Mouse (Mus musculus) olfactory bulb, adult 2 months (tissue): ENCODE results near the gene Arhgap5. TPM values are rescaled to one million over a fixed set of nuclear protein-coding genes. Genes with fewer than 3 reads are reported as not detected.

Experiments used
- H3K27ac ChIP-seq: fragments of 200-500 bp; 2 replicates; pipeline ENCODE4 v1.5.1; 2012; ENCODE audit warnings: low read depth, low read length; ENCODE audit not compliant: insufficient read depth
- H3K4me1 ChIP-seq: fragments of 200-500 bp; 2 replicates; pipeline ENCODE4 v1.6.1; 2012; ENCODE audit warnings: low read length; ENCODE audit not compliant: control insufficient read depth, insufficient read depth
- H3K4me3 ChIP-seq: fragments of 200-500 bp; 2 replicates; pipeline ENCODE4 v1.5.1; 2012; ENCODE audit warnings: mild to moderate bottlenecking, low read depth, low read length, moderate library complexity; ENCODE audit not compliant: insufficient read depth
- CTCF ChIP-seq: fragments of 200-500 bp; IDR thresholded peaks from 2 replicates; pipeline ENCODE4 v1.5.1; 2012; ENCODE audit warnings: low read depth, mild to moderate bottlenecking, low read length, moderate library complexity; ENCODE audit not compliant: insufficient read depth
- POLR2A ChIP-seq: fragments of 200-500 bp; IDR thresholded peaks from 2 replicates; pipeline ENCODE4 v1.6.1; 2012; ENCODE audit warnings: mild to moderate bottlenecking, low read depth, low read length, moderate library complexity; ENCODE audit not compliant: insufficient read depth
- WGBS: fragments of 180-500 bp; shearing (Covaris S2); methylation state at CpG from one replicate; pipeline ENCODE4 v1.1.7; 2018; 5-methylcytosine and 5-hydroxymethylcytosine counted together
- polyA plus RNA-seq: library from polyadenylated mRNA; stranded (reverse); fragments of >200 nt; gene quantifications from 2 replicates; pipeline ENCODE4 v1.2.4, GENCODE M21; 2012; ENCODE audit warnings: low replicate concordance; ENCODE audit not compliant: missing spikeins, insufficient read depth, insufficient read length

Arhgap5 gene
- polyA plus RNA-seq, 1 experiment, result not detected

GRCm38 (mm10) chr12:52615703-52616102 lies 111.9 kb downstream of the Arhgap5 start:
- no peak overlapping the region for H3K4me3 ChIP-seq
- no peak overlapping the region for H3K27ac ChIP-seq
- TF ChIP-seq POLR2A (no peak), CTCF (no peak)
- no peaks in the 10 kb centered on the region for H3K4me1 ChIP-seq
- WGBS, result 87% methylated on average over 3 of the region's 3 CpGs

GRCm38 (mm10) chr12:52618418-52619040 lies 114.8 kb downstream of the Arhgap5 start:
- WGBS, result 88% methylated on average over 5 of the region's 5 CpGs
- TF ChIP-seq CTCF (no peak), POLR2A (no peak)
- H3K4me1 ChIP-seq, result no peaks in the 10 kb centered on the region
- H3K4me3 ChIP-seq, result no peak overlapping the region
- no peak overlapping the region for H3K27ac ChIP-seq

GRCm38 (mm10) chr12:52619644-52620043 lies 115.9 kb downstream of the Arhgap5 start:
- no peaks in the 10 kb centered on the region for H3K4me1 ChIP-seq
- TF ChIP-seq POLR2A, result no peak
- TF ChIP-seq CTCF, result no peak
- no peak overlapping the region for H3K27ac ChIP-seq
- no peak overlapping the region for H3K4me3 ChIP-seq

Other genes starting within 250 kb of the Arhgap5 start
- gene Akap6, start 195.4 kb downstream of the Arhgap5 start, polyA plus RNA-seq, result not detected in 2 replicates